Mouse (Mus musculus) small intestine, adult 2 months (tissue): ENCODE data around the gene Pramef8. TPM values are rescaled to one million over a fixed set of nuclear protein-coding genes. Genes with fewer than 3 reads are reported as not detected.
"Not testable (repeated sequence)": the region's sequence is repeated elsewhere in the genome, so short reads cannot be mapped to it uniquely, and the experiment has no call there.

Experiments
- H3K27ac ChIP-seq: fragments of 200-500 bp; 2 replicates; pipeline ENCODE4 v1.5.1; 2012; ENCODE audit warnings: low read depth, low read length, control low read depth, inconsistent platforms; ENCODE audit not compliant: insufficient read depth
- H3K27me3 ChIP-seq: fragments of 200-500 bp; 2 replicates; pipeline ENCODE4 v1.6.1; 2012; ENCODE audit warnings: mild to moderate bottlenecking, moderate library complexity, low read length, inconsistent platforms; ENCODE audit not compliant: control insufficient read depth, insufficient read depth
- H3K36me3 ChIP-seq: fragments of 200-500 bp; 2 replicates; pipeline ENCODE4 v1.6.1; 2012; ENCODE audit warnings: mild to moderate bottlenecking, low read length, control low read depth, inconsistent platforms; ENCODE audit not compliant: control insufficient read depth, insufficient read depth
- H3K4me1 ChIP-seq: fragments of 200-500 bp; 2 replicates; pipeline ENCODE4 v1.6.1; 2012; ENCODE audit warnings: low read length, inconsistent platforms, mixed read lengths; ENCODE audit not compliant: control insufficient read depth, insufficient read depth, insufficient read length
- H3K4me3 ChIP-seq: fragments of 200-500 bp; 2 replicates; pipeline ENCODE4 v1.5.1; 2012; ENCODE audit warnings: low read depth, mild to moderate bottlenecking, control low read depth, inconsistent platforms, low read length, moderate library complexity
- CTCF ChIP-seq: fragments of 200-500 bp; IDR thresholded peaks from 2 replicates; pipeline ENCODE4 v1.5.1; 2012; ENCODE audit warnings: low read depth, mild to moderate bottlenecking, control low read depth, inconsistent platforms, low read length, moderate library complexity, mixed read lengths; ENCODE audit not compliant: insufficient replicate concordance, insufficient read length; ENCODE audit errors: extremely low read depth
- POLR2A ChIP-seq: fragments of 200-500 bp; IDR thresholded peaks from 2 replicates; pipeline ENCODE4 v1.6.1; 2012; ENCODE audit warnings: low read depth, mild to moderate bottlenecking, control low read depth, inconsistent platforms, low read length, moderate library complexity
- WGBS: fragments of 180-500 bp; shearing (Covaris S2); methylation state at CpG from one replicate; pipeline ENCODE4 v1.1.7; 2018; 5-methylcytosine and 5-hydroxymethylcytosine counted together
- polyA plus RNA-seq: library from polyadenylated mRNA; depleted of rRNA; stranded (reverse); fragments of >200 nt; gene quantifications from 2 replicates; pipeline ENCODE4 v1.2.3, GENCODE M21; 2012; rRNA removed

The Pramef8 gene
- polyA plus RNA-seq, 1 experiment = 3.5 TPM

DNA sequence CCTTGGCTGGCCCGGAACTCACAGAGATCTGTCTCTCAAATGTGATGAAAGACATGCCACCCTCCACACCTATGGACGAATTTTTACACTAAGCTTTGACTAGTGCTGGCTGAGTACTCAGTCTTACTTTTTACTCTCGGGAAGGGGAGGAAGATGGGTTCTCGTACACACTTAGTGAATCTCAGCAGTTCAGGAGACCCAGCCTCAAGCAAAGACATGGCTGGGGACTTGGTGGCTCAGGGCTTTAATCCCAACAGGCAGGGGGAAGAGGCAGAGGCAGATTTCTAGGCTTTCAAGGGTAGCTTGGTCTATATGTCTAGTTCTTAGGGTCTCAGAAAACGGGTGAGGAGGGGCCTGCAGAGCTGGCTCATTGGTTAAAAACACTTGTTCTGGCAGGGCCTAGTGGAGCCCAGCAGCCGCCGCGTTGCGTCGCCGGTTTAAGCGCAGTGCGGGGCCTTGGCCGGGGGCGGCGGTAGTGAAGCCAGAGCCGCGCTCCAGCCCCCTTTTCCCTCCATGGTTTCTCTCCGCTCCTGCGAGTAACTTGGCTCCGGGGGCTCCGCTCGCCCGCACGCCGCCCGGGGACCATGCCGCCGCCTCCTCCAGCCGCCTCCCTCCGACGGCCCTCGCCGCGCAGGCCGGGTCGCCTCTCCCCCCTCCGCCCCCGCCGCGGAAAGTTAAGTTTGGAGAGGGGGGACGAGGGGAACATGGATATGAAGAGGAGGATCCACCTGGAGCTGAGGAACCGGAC lies 23.1 kb upstream of the Pramef8 start:
- H3K36me3 ChIP-seq = no peaks in the 10 kb centered on the region
- no peak for TF ChIP-seq CTCF
- TF ChIP-seq POLR2A = no peak
- no peaks in the 10 kb centered on the region for H3K4me1 ChIP-seq
- peaks cover 5% of the 10 kb centered on the region; the same call in 1 of the 2 replicates for H3K27me3 ChIP-seq
- WGBS = 11% methylated on average over 40 of the region's 43 CpGs
- H3K4me3 ChIP-seq = peak overlapping the region; percentile 40
- H3K27ac ChIP-seq = no peak overlapping the region

DNA sequence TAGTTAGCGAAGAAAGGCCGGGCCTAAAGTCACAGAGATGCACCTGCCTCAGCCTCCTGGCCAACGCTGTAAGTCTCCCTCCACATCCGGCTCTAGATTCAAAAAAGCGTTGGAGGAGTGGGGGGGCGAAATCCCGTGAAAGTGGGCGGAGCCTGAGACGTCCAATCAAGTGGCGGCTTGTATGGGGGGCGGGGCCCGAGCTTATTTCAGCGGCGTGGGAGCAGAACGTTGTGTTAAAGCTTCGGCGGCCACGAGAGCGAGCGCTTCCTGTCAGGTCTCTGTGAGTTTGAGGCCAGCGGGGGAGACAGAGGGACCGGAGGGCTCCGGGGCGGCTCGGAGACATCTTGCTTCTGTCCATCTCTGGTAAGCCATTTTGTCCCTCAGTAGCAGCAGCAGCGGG lies 18.0 kb upstream of the Pramef8 start, which contains the start of gene Pramel1:
TSS of gene Pramel1 (plus strand) at position 248 of the 400 bp plus-strand sequence.
- Histone ChIP-seq H3K4me1 (no peaks in the 10 kb centered on the region), H3K4me3 (no peak within 1 kb of the TSS), H3K36me3 (no peaks in the 10 kb centered on the region), H3K27ac (no peak within 1 kb of the TSS), H3K27me3 (peaks cover 3% of the 10 kb centered on the region; the same call in 1 of the 2 replicates)
- no peak for TF ChIP-seq CTCF
- no peak for TF ChIP-seq POLR2A
- WGBS = 78% methylated on average over 26 of the region's 26 CpGs

DNA sequence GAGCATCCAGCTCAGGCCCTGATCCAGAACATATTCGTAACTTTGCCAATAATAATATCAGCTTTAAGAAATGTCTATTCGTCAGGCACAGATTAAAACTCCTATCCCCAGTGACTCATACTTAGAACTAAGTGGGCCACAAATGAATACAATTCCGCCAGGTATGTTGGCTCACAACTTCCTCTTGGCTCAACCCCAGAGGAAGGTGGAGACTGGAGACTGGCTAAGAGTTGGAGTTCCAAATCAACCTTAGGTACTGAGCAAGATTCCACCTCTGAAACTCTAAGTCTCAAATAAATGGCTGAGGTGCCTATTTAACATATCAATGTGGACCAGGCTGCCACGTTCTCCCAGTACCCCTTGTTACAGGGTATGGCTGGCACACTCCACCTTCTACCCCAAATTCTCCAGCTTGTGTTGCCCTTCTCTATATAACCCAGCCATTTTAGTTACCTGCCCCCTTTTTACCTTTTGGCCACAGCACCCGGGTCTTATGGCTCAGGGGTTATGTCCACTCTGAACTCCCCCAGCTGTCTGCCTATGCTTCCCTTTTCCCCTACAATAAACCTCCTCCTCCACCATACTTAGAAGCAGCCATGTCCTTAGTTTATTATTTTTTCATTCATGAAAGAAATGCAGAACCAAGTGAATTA lies 534 bp upstream of the Pramef8 start:
- WGBS = 46% methylated on average over 5 of the region's 5 CpGs
- peaks cover 8% of the 10 kb centered on the region for H3K36me3 ChIP-seq
- no peak for TF ChIP-seq POLR2A
- no peak for TF ChIP-seq CTCF
- no peaks in the 10 kb centered on the region for H3K27me3 ChIP-seq
- peak overlapping the region; percentile 20; the same call in 1 of the 2 replicates for H3K4me3 ChIP-seq
- no peak overlapping the region; the same call in 1 of the 2 replicates for H3K27ac ChIP-seq
- no peaks in the 10 kb centered on the region for H3K4me1 ChIP-seq

DNA sequence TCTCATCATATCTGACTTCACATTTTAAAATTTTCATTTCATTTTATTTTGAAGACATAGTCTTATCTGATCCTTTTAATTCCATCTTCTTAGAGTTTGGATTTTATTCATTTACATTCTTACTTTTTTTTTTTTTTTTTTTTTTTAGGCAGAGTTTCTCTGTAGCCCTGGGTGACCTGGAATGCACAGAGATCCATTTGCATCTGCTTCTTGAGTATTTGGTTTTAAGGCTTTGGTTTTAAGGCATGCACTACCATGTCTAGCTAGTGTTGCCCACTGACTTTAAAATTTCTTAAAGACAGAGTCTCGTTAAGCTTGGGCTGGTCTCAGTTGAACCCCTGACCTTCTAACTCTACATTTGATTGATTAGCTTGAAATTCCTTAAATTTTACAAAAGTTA lies 1.4 kb downstream of the Pramef8 start:
- WGBS = 93% methylated on average over 1 of the region's 1 CpGs
- Histone ChIP-seq H3K4me1 (no peaks in the 10 kb centered on the region), H3K4me3 (no peak overlapping the region), H3K27ac (no peak overlapping the region), H3K36me3 (peaks cover 27% of the 10 kb centered on the region), H3K27me3 (no peaks in the 10 kb centered on the region)
- TF ChIP-seq CTCF = no peak
- no peak for TF ChIP-seq POLR2A

DNA sequence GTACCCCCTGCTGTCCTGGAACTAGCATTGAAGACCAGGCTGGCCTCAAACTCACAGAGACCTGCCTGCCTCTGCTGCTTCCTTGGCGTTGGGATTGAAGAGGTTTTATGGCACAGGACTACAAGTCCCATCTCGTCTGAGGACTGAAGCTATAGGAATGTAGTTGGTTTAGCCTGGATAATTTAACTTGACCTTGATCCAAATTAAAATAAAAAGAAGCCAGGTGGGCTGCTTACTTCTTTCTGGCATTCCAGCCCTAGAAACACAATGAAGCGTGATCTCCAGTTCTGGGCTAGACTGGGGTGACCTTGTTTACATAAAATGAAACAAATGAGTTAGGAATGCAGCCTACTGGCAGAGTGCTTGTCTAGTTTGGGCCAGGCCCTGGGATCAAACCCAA lies 1.9 kb downstream of the Pramef8 start:
- Histone ChIP-seq H3K4me1 (no peaks in the 10 kb centered on the region), H3K4me3 (no peak overlapping the region)

DNA sequence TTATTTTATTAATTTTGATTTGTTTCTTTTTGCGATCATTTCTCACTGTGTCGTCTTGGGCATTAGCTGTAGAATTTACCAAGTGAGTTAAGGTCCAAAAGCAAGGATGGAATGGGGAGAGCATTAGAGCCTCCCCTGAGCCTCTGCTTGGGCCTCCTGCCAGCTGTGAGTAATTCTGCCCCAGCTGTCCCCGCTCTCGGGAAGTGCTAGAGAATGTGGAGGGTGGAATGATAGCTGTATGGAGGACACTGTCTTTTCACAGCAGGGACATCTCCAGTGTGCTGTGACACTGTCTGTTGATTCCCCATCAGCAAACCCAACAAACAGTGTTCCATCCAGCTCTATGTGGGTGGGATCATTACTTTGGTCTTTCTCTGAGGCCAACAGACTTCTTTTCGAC lies 14.5 kb downstream of the Pramef8 start:
- H3K36me3 ChIP-seq, H3K27ac ChIP-seq, H3K27me3 ChIP-seq, H3K4me1 ChIP-seq, H3K4me3 ChIP-seq: not testable (repeated sequence)
- WGBS = 73% methylated on average over 5 of the region's 5 CpGs

More for the DNA sequence above, 1.9 kb downstream of the Pramef8 start:
- Histone ChIP-seq H3K36me3 (peaks cover 31% of the 10 kb centered on the region), H3K27ac (no peak overlapping the region), H3K27me3 (no peaks in the 10 kb centered on the region)
- TF ChIP-seq POLR2A (no peak), CTCF (no peak)
- WGBS = 94% methylated on average over 3 of the region's 3 CpGs

DNA sequence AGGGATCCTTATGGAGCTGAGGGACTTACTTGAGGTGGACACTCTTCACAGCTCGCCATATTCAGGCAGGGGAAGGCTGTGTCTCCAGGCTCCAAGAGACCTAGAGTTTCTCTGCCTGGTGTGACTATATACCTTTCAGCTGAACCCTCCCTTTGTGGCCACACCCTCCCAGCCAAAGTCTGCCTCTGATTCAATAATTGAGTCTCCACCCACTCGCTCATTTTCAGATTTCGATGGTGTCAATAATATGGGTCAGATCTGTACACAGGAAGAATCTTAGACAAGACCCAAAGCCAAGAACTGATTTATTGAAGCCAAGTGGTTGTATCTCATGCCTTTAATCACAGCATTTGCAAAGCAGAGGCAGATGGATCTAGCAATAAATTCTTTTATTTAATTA lies 38.0 kb downstream of the Pramef8 start, which contains the start of gene Oog4:
TSS of gene Oog4 (minus strand) at position 101 of the 400 bp plus-strand sequence.
- H3K36me3 ChIP-seq = no peaks in the 10 kb centered on the region
- 73% methylated on average over 3 of the region's 3 CpGs for WGBS
- no peaks in the 10 kb centered on the region for H3K4me1 ChIP-seq
- H3K27me3 ChIP-seq = no peaks in the 10 kb centered on the region
- H3K27ac ChIP-seq = no peak within 1 kb of the TSS
- H3K4me3 ChIP-seq = no peak within 1 kb of the TSS
- TF ChIP-seq POLR2A (no peak), CTCF (no peak)

Other genes starting within 250 kb of the Pramef8 start
- 5.3 and 12.3 TPM in 2 replicates for gene Prdm2, start 199.4 kb upstream of the Pramef8 start, polyA plus RNA-seq
- gene Pdpn, start 112.9 kb upstream of the Pramef8 start, polyA plus RNA-seq = 0.80 and 1.2 TPM in 2 replicates
- gene Lrrc38, start 62.7 kb upstream of the Pramef8 start, polyA plus RNA-seq = not detected in 2 replicates
- gene Pramel1, start 18.0 kb upstream of the Pramef8 start, polyA plus RNA-seq = not detected in 2 replicates
- gene Oog4, start 37.9 kb downstream of the Pramef8 start, polyA plus RNA-seq = not detected in 2 replicates
- not detected in 2 replicates for gene Gm13043, start 98.9 kb downstream of the Pramef8 start, polyA plus RNA-seq
- not detected in 2 replicates for gene Gm13040, start 123.5 kb downstream of the Pramef8 start, polyA plus RNA-seq
- gene BC080695, start 139.3 kb downstream of the Pramef8 start, polyA plus RNA-seq = not detected in 2 replicates
- gene Gm13057, start 139.3 kb downstream of the Pramef8 start, polyA plus RNA-seq = not detected in 2 replicates
- not detected in 2 replicates for gene Gm13083, start 202.6 kb downstream of the Pramef8 start, polyA plus RNA-seq
- gene Gm13088, start 244.8 kb downstream of the Pramef8 start, polyA plus RNA-seq = not detected in 2 replicates